Mouse (Mus musculus) erythroid progenitor cell, adult 5-6 weeks (primary cell): ENCODE results near the gene Cd274. TPM values are rescaled to one million over a fixed set of nuclear protein-coding genes. Genes with fewer than 3 reads are reported as not detected.

Experiments
- ATAC-seq: replicated peaks from 2 replicates; pipeline ENCODE4 v1.8.0; 2016; ENCODE audit warnings: moderate number of reproducible peaks, mild to moderate bottlenecking, moderate TSS enrichment, inconsistent platforms; ENCODE audit not compliant: poor library complexity, low FRiP score, severe bottlenecking
- total RNA-seq, 2 experiments: library from RNA; stranded (forward) in 1 of 2; stranded (reverse) in 1 of 2; fragments of 150-400 nt in 1 of 2; fragments of 186-747, 209-891 nt in 1 of 2; gene quantifications; 2 replicates each; pipeline versions ENCODE4 v1.2.3 to v1.2.4; 2015 to 2017; ENCODE audit warnings: low replicate concordance in 2 of 2

Cd274 gene
- 2.9 and 3.8 TPM in 2 replicates for total RNA-seq (2015; ENCODE audit: low replicate concordance)
- total RNA-seq (2017; ENCODE audit: low replicate concordance) = 1.4 and 1.7 TPM in 2 replicates

DNA sequence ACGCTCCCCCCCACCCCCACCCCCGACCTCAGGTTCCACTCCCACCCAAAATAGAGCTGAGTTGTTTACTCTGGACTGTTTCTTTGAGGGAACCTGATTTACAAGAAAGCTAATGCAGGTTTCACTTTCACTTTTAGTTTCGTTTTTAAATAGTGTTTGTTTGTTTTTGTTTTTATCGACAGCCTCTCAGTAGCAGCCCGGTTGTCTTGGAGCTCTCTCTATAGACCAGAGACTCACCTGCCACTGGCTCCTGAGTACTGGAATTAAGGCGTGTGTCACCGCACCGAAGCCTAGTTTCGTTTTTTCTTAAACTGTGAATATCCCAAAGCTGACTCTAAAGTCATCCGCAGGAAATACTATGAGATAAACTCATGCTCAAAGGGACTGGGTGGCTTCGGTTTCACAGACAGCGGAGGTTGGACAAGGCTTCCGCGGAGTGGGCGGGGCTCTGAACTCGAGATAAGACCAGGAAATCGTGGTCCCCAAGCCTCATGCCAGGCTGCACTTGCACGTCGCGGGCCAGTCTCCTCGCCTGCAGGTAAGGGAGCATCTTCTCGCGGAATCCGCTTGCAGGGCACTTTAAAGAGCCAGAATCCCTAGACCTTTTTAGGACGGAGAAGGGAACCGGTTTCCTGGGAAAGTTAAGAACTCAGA lies at the start of gene Cd274, which contains the start of gene Plgrkt:
TSS of gene Cd274 (plus strand) at position 487 of the 654 bp plus-strand sequence.
TSS of gene Plgrkt (minus strand) at position 422 of the 654 bp plus-strand sequence.
- ATAC-seq = peak; percentile 98

DNA sequence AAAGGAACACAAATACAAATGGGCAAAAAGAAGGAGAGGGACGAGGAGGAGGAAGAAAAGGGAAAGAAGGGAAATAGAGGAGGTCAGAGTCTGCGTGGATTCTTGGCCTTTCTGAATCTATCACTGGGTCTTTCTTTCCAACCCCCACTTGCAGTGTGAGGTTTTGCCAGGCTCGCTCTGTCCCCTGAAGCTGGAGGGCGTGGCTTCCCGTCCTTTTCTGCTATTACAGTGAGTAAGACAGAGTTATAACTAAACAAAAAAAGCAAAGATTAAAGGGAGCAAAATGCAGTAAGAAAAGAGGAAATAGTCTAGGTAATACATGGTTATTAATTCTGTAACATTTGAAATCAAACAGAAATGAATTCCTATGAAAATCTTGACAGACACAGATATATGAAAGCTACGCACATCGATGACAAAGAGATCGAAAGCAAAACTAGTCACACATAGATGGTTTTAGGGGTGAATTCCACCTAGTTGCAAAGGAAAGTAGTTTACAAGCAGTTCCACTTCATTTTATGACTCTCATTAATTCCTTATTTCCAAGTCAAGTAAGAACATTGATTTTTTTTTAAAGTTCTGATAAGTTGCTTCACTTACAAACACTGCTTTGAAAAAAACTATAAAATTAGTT lies 43.7 kb upstream of the Cd274 start:
- ATAC-seq = peak; percentile 64

DNA sequence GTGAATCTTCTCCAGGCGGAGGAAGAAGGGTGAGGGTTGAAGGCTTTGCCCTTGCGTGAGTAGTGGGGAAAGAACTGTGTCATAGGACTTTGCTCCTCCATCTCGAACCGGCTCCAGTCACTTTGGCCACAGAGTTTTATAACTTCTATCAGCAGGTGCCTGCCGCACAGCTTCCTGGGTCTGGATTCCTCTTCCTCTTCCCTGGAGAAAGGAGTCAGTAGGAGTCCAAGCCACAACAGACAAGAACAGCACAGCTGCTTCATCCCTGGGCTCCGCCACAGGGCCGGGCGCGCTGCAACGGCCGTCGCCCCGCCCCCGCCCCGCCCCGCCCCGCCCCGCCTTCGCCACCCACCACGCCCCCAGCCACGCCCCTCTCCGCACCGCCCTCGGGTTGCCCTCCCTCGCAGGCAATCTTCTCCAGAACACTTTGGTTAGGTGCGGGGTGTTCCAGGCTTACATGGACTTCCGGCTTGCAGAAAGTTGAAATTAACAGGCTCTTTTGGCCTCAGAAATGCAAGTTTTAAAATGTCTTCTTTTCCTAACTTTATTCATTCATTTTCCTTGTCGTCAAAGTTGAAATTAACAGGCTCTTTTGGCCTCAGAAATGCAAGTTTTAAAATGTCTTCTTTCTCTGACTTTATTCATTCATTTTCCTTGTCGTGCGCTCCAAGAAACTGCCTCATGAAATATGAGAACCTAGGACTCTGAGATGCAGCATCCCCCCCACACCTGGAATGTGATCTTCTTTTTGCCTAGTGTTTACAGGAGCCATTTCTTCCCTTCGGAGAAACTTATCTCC lies 42.0 kb upstream of the Cd274 start, which contains the start of gene Insl6:
TSS of gene Insl6 (minus strand) at position 304 of the 799 bp plus-strand sequence.
- ATAC-seq = peak; percentile 89

DNA sequence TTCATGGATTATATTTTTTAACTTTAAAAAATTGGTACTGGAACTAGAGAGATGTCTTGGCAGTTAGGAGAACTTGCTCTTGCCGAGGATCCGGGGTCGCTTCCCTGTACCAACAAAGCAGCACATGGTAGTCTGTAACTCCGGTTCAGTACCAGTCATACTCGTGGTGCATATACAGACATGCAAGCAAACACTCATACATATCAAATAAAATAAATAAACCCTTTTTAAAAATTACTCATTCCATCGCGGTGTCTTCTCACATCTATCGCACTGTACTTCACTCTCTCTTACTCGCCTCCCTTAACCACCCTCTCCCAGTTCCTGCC lies 41.4 kb upstream of the Cd274 start:
- no peak for ATAC-seq

DNA sequence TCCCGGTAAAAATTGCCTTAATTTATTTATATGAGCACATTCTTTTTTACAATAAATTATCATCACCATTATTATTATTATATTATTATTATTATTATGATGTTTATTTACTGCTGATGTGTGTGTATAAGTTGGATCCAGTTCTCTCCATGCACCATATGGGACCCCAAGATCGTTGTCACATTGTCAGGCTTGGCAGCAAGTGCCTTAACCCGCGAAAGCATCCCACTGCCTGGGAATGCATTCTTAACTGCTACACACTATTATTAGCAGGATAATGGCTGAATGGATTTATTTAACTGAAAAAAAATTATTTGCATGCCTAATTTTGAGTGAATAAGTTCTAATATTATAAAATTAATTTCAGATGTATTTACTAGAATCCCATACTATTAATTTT lies 40.9 kb upstream of the Cd274 start:
- ATAC-seq = no peak

DNA sequence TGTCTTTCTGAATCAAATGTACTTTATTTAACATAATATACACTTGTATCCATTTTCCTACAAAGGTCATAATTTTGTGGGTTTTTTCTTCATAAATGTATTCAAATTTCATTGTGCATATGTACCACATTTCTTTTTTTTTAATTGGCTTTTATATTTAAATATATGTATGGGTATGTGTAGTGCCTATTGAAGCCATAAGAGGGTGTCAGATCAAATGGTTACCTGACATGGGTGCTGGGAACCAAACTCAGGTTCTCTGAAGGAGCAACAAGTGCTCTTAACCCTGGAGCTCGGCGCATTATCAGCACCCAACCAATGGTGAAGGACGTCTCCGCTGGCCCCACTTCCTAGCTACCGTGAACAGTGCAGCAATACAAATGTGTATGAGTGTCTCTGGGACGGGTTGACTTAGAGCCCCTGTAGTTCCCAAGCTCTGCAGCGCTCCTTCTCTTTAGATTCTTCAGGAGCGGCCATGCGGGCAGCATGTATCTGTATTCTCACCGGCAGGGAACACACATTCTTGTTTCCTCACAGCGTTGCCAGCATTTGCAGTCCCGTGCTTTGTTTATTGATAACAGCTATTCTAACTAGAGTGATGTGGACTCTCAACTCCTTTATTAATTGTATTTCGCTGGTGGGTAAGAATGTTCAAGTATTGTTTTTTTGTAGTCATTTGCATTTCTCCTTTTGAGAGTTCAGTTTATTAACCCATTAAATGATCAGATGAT lies 40.3 kb upstream of the Cd274 start:
- ATAC-seq = no peak

DNA sequence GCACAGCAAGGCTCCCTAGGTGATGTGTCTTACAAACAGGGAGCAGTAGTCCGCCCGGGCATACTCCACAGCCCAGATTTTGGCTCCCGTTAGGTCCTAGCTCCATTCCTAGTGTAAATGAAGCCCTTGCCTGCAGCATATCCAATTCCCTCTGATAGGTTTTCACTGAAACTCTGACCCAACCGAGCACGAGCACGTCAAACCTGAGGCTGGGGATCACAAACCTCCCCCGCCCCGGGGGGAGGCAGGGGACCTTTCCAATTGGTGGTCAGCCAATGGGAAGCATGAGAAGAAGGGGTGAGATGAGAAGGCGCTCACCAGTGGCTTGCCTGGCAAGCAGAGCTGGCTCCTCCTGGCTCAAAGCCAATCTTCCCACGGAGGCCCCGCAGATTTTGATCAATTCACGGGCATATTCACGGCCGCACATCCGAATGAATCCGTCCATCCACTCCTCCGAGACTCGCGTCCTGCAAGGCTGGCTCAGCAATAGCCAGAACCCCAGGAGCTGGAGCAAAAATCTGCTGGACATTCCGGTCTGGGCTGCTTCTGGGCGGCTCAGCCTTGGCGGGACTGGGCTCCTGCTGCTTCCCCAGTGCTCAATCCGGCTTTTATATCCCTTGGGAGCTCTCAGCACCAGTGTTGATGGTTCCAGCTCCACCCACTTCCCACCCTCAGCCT lies 33.0 kb upstream of the Cd274 start, which contains the start of gene Rln1:
TSS of gene Rln1 (minus strand) at position 603 of the 678 bp plus-strand sequence.
- ATAC-seq = no peak

DNA sequence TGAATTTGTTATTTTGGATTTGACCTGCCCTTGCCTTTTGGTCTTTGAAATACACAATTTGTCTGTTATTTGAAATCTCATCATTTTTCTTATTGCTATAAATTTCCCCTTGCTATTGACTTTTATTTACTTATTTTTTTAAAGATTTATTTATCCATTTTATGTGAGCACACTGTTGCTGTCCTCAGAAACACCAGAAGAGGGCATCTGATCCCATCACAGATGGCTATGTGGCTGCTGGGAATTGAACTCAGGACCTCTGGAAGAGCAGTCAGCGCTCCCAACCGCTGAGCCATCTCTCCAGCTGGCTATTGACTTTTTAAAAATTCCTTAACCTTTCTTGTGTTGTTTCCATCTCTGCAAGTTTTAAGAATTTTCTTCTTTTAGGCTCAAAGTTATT lies 30.6 kb upstream of the Cd274 start:
- no peak for ATAC-seq

DNA sequence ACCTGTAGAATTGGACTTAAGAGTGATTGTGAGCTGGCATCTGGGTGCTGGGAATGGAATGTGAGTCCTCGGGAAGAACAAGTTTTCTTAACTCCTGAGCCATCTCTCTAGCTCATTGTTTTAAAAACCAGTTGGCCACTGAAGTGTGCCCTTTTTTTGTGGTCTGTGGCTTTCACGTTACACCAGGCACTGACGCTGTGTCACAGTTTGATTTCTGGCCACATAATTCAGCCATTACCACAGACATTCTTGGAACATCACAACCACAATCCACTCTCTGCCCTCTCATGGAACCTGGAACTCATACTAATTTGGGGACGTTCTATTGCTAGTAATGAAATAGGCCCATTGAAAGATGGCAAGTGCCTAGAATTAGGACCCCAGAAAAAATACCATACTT lies 26.2 kb upstream of the Cd274 start:
- no peak for ATAC-seq

DNA sequence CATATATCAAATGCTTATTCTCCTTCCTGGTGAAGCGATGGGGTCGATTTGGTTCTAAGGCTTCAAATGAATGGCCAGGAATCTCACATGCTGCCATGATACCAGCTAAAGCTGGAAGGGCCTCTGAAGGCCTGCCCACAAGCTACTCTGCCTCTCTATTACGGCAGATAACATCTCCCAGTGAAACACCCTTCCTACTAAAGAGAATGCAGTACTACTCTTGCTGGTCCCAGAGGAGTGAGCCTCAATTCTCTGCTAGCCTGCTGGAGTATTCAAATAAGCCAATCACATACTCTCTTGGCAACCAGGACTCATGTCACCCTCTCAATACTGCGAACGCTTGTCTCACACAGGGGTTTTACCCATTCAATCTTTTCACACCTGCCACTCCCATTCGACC lies 25.0 kb upstream of the Cd274 start:
- ATAC-seq = no peak

DNA sequence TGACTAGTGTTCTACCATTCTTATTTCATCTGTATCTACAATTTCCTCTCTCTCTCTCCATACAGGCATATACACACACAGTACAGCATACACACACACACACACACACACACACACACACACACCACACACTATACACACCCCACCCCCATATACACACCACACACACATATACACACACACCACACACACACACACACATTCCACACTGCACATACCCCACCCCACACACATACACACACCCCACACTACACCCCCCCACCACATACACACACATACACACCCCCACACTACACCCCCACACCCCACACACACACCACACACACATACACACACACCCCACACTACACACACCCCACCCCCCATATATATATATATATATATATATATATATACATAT lies 22.4 kb upstream of the Cd274 start:
- ATAC-seq = no peak

DNA sequence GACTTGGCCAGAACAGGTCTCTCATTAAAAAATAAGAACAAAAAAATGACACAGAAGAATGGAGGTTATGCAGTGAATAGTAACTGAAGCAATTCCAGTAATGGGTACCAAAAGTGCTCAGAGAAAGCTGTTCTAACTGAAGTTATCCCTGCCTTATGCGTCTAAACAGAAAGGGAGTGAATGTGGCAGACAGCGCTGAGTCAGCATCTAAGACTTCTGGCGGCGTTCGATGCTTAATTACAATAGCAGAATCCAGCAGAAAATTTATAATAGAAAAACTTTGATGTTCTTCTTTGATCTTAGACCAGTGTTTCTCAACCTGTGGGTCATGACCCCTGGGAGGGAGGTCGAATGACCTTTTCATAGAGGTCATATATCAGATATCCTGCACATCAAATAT lies 21.6 kb upstream of the Cd274 start:
- ATAC-seq = no peak

DNA sequence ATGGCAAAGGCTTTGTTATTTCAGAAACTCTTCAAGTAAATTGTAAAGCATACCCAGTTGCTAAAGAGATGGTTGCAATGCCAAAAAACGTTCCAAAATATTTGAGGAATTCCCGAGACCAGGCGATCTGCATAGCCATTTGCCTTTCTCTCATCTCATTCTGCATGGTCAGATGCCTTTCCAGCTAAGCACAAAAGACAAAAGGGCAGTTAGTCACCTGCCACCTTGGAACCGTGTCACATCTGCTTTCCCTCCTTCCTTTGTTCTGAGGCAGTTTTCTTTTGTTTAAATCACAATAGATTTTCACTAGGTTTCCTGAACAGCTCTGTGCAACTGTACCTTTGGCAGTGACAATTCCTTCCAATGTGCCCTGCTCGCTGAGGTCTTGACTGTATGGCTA lies 16.3 kb upstream of the Cd274 start:
- no peak for ATAC-seq

DNA sequence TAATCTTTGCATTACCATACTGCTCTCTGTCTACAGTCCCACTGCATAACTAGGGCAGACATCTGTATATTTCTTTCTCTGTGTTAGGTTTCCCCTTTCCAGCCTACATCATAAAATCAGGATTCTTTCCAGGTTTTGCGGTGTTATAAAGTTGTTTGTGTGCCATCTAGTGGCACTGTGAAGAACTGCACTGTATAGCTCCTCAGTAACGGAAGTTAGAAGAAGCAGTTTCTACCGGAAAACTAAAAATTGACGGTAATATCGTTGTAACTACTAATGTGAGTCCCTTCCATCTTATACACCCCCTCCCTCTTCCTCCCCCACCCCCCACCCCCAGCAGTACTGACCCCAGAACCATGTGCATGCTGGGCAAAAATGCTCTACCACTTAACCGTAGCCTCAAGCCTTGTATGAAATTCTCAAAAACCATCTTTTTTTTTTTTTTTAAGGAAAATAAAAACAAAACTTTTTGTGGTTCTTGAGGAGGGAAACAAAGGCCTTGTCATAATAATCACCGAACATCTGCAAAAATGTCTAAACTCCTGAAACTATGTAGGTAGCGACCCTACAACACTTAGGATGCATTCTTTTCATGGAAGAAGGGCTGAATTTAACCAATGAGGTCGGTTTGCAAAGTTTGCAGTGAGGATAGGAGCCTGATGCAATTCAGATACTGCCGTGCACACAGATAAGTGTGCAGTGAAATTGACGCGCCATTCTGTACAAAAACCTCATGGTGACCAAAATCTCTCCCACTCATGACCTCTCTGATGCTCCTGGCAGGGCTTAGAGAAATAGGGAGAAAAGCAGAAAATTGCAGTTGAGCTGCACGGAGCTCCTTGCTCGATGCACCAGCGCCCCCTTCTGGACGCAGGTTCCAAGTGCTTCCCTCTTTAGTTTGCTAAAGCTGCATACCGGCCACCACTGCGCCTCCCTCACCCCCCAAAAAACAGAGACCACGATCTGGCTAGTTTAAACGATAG lies 12.1 kb upstream of the Cd274 start:
- ATAC-seq = peak; percentile 93

DNA sequence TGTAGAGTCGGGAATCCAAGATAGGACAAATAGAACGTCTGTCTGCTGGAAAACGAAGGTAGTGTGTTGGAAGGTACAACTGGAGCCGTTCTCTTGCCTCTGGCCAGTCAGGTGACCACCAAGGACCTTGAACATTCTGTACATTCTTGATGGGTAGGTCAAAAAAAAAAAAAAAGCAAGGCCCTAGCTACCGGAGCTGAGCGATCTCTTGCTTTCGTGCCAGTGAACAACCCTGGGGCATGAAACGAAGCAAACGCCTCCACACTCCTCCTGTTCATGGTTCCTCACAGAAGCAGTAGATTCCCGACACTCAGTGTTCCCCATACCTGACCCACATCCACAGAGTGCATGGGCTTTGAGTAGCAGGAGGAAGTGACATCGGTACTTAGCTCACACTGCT lies 11.0 kb upstream of the Cd274 start:
- ATAC-seq = no peak

DNA sequence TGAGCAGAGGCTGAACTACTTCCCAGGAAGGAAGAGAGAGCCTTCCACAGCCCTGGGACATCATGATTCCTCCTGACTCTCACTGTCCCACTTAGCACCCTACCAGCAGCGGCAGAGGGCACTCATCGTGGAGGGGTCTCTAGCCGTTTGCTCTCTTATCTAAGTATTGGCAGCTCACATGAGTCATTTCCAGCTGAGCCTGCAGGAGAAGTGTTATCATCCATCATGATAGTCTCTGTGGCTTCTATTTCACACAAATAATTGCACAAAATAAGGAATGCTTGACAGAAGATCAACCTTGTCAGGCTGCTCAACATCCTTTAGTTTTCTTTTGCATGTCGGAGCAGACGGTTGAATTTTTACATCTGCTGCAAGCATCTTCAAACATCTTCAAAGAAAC lies 7.0 kb upstream of the Cd274 start:
- no peak for ATAC-seq

DNA sequence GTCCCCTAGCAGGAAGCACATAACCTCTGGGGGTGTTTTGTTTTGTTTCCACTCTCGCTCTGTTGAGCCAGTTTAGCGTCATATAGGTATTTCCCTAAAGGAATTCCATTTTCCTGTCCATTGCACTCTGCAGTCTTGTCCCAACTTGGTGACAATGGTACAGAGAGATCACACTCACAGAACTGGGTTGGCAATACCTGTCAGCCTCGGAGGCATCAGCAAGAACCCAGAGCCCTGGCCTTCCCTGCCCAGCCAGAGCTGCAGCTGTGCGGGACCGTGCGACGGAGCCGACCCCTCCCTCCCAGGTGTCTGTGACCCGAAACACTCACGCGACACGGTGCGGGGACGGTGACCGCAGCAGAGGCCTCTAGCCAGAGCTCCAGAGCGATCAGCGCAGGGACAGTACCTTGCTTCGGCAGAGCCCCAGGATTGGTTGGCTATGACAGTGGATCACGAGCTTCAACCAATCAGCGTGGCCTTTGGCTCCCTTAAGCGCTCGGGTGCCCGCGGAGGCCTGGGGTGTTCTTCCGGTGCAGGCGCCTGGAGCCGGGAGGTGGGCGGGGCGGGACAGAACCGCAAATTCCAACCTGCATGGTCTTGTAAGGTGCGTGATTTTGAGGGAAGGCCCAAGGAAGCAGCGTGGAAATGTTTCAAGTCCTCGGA lies 5.7 kb upstream of the Cd274 start:
- ATAC-seq = peak; percentile 100
